Mouse (Mus musculus) olfactory bulb, adult 2 months (tissue): ENCODE results near the gene Lpcat1. TPM values are rescaled to one million over a fixed set of nuclear protein-coding genes. Genes with fewer than 3 reads are reported as not detected.

Experiments used
- H3K27ac ChIP-seq: fragments of 200-500 bp; 2 replicates; pipeline ENCODE4 v1.5.1; 2012; ENCODE audit warnings: low read depth, low read length; ENCODE audit not compliant: insufficient read depth
- H3K4me1 ChIP-seq: fragments of 200-500 bp; 2 replicates; pipeline ENCODE4 v1.6.1; 2012; ENCODE audit warnings: low read length; ENCODE audit not compliant: control insufficient read depth, insufficient read depth
- H3K4me3 ChIP-seq: fragments of 200-500 bp; 2 replicates; pipeline ENCODE4 v1.5.1; 2012; ENCODE audit warnings: mild to moderate bottlenecking, low read depth, low read length, moderate library complexity; ENCODE audit not compliant: insufficient read depth
- CTCF ChIP-seq: fragments of 200-500 bp; IDR thresholded peaks from 2 replicates; pipeline ENCODE4 v1.5.1; 2012; ENCODE audit warnings: low read depth, mild to moderate bottlenecking, low read length, moderate library complexity; ENCODE audit not compliant: insufficient read depth
- POLR2A ChIP-seq: fragments of 200-500 bp; IDR thresholded peaks from 2 replicates; pipeline ENCODE4 v1.6.1; 2012; ENCODE audit warnings: mild to moderate bottlenecking, low read depth, low read length, moderate library complexity; ENCODE audit not compliant: insufficient read depth
- WGBS: fragments of 180-500 bp; shearing (Covaris S2); methylation state at CpG from one replicate; pipeline ENCODE4 v1.1.7; 2018; 5-methylcytosine and 5-hydroxymethylcytosine counted together
- polyA plus RNA-seq: library from polyadenylated mRNA; stranded (reverse); fragments of >200 nt; gene quantifications from 2 replicates; pipeline ENCODE4 v1.2.4, GENCODE M21; 2012; ENCODE audit warnings: low replicate concordance; ENCODE audit not compliant: missing spikeins, insufficient read depth, insufficient read length

Lpcat1 gene
- polyA plus RNA-seq, 1 experiment, result not detected

DNA sequence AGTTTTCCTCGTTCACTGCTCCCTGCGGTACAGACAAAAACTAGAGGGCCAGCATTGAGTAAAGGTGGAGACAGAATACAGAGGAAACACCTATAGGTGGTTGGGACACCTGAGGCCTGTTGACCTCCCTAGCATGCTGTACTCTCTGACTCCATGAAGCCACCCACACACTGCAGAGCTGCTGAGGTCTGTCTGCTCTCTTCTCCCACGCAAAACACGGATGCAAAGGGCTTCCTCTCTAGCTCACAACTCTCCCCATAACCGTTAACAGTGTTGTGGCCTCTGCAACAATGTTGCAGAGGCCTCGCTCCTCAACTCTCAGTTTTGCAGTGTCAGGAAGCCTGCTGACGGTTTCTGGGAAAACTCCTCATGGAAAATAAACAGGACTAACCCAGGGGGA, 15.5 kb downstream of the Lpcat1 start:
- H3K27ac ChIP-seq, result no peak overlapping the region
- H3K4me1 ChIP-seq, result peaks cover 25% of the 10 kb centered on the region
- H3K4me3 ChIP-seq, result no peak overlapping the region
- no peak for TF ChIP-seq CTCF
- TF ChIP-seq POLR2A, result no peak
- 54% methylated on average over 7 of the region's 7 CpGs for WGBS

DNA sequence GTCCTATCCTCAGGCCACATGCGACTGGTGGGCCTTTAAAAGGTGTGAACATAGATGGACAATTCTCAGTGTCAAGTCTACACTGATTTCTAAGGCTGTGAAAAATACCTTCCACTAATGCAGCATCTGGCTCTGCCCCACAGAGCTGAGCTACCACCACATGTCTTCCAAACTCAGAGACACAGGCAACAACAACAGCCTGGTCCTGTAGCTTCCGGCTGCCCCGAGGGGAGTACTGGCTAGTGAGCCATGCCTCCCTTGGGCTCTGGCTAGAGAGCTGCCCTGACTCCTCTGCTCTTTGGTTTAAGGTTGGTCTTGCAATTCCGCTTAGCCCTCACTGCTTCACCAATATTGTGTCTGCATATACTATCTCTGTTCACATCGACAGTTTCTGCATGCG, 16.3 kb downstream of the Lpcat1 start:
- Histone ChIP-seq H3K4me1 (peaks cover 18% of the 10 kb centered on the region), H3K4me3 (no peak overlapping the region), H3K27ac (no peak overlapping the region)
- TF ChIP-seq CTCF, result no peak
- no peak for TF ChIP-seq POLR2A
- 95% methylated on average over 6 of the region's 6 CpGs for WGBS

- no peak overlapping the region for H3K27ac ChIP-seq
- TF ChIP-seq POLR2A, result no peak
- TF ChIP-seq CTCF, result no peak
- WGBS, result 90% methylated on average over 5 of the region's 5 CpGs
- H3K4me1 ChIP-seq, result peaks cover 16% of the 10 kb centered on the region
- H3K4me3 ChIP-seq, result no peak overlapping the region
These were observed 17.2 kb downstream of the Lpcat1 start for GRCm38 (mm10) chr13:73484171-73484570.

- Histone ChIP-seq H3K27ac (no peak overlapping the region), H3K4me1 (peaks cover 7% of the 10 kb centered on the region; the same call in 1 of the 2 replicates), H3K4me3 (no peak overlapping the region)
- 80% methylated on average over 3 of the region's 3 CpGs for WGBS
- TF ChIP-seq POLR2A, result no peak
- TF ChIP-seq CTCF, result no peak
These were observed 21.1 kb downstream of the Lpcat1 start for GRCm38 (mm10) chr13:73488105-73488504.

- TF ChIP-seq CTCF (no peak), POLR2A (no peak)
- WGBS, result 91% methylated on average over 9 of the region's 9 CpGs
- H3K4me1 ChIP-seq, result peaks cover 6% of the 10 kb centered on the region; the same call in 1 of the 2 replicates
- no peak overlapping the region for H3K27ac ChIP-seq
- no peak overlapping the region for H3K4me3 ChIP-seq
These were observed 21.7 kb downstream of the Lpcat1 start for GRCm38 (mm10) chr13:73488707-73489106.

DNA sequence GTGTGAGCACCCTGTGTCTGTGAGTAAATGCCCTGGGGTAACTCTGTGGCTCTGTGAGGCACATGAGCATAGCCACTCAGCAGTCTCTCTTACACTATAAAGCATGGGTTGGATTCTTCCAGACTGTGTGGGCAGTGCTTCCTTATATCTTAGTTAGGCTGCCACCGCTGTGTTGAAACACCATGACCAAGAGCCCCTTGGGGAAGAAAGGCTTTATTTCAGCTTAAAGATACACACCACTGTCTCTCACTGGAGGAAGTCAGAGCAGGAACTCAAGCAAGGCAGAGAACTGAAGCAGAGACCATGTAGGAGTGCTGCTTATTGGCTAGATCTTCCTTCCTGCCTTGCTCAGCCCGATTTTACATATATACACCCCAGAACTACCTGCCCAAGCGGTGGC, 23.0 kb downstream of the Lpcat1 start:
- Histone ChIP-seq H3K4me1 (peaks cover 4% of the 10 kb centered on the region; the same call in 1 of the 2 replicates), H3K27ac (no peak overlapping the region), H3K4me3 (no peak overlapping the region)
- WGBS, result 88% methylated on average over 3 of the region's 3 CpGs
- TF ChIP-seq POLR2A (no peak), CTCF (no peak)

GRCm38 (mm10) chr13:73490564-73491170, 23.7 kb downstream of the Lpcat1 start:
- TF ChIP-seq CTCF (no peak), POLR2A (no peak)
- Histone ChIP-seq H3K4me3 (no peak overlapping the region), H3K27ac (no peak overlapping the region), H3K4me1 (peaks cover 4% of the 10 kb centered on the region; the same call in 1 of the 2 replicates)
- WGBS, result 79% methylated on average over 8 of the region's 8 CpGs

DNA sequence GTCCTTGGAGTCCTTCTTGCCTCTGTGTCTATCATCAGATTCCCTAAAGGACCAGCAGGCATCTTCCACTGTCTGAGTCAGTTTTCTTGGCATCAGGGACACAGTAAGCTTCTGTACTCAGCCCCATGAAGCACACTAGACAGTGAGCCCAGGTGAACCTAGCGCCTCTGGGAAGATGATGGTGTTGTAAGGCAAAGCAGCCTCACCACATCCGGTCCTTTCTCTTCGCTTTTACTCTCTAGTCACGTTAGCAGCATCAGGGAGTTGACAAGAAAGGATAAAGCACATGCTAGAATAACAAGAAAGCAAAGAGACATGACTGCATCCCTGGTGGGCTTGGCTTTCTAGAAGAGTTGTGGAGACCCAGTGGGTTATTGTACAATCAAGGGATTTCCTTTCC, 26.2 kb downstream of the Lpcat1 start:
- H3K4me1 ChIP-seq, result peaks cover 4% of the 10 kb centered on the region; the same call in 1 of the 2 replicates
- TF ChIP-seq POLR2A, result no peak
- no peak for TF ChIP-seq CTCF
- WGBS, result 91% methylated on average over 4 of the region's 4 CpGs
- H3K27ac ChIP-seq, result no peak overlapping the region
- H3K4me3 ChIP-seq, result no peak overlapping the region

- H3K27ac ChIP-seq, result no peak overlapping the region
- 97% methylated on average over 9 of the region's 9 CpGs for WGBS
- TF ChIP-seq POLR2A, result no peak
- no peak for TF ChIP-seq CTCF
- H3K4me3 ChIP-seq, result no peak overlapping the region
- no peaks in the 10 kb centered on the region for H3K4me1 ChIP-seq
These were observed 27.5 kb downstream of the Lpcat1 start for GRCm38 (mm10) chr13:73494528-73494927.
